Mouse (Mus musculus): ENCODE results near the gene Ttc25.
"Not testable (repeated sequence)": the region's sequence is repeated elsewhere in the genome, so short reads cannot be mapped to it uniquely, and the experiment has no call there.

The Ttc25 gene

GRCm38 (mm10) chr11:100574188-100574587 is 28.8 kb downstream of the Ttc25 start:
- peak; percentile 53 to 58 for DNase-seq

GRCm38 (mm10) chr11:100574708-100575483 is 29.5 kb downstream of the Ttc25 start, which contains the start of gene Cnp:
Cnp (plus strand) TSS chr11:100574904.
- DNase-seq = peak; percentile 86 to 88

GRCm38 (mm10) chr11:100575484-100575855 is 30.1 kb downstream of the Ttc25 start:
- no peak for DNase-seq

GRCm38 (mm10) chr11:100576256-100576655 is 30.8 kb downstream of the Ttc25 start:
- DNase-seq = no peak

GRCm38 (mm10) chr11:100577852-100578599 is 32.6 kb downstream of the Ttc25 start:
- peak; percentile 68 to 76 for DNase-seq

GRCm38 (mm10) chr11:100579116-100579799 is 33.9 kb downstream of the Ttc25 start:
- no peak for DNase-seq

GRCm38 (mm10) chr11:100580275-100580674 is 34.9 kb downstream of the Ttc25 start:
- peak in 1 of 2 experiments; percentile 25 for DNase-seq

GRCm38 (mm10) chr11:100581756-100582155 is 36.3 kb downstream of the Ttc25 start:
- DNase-seq = no peak

- not testable (repeated sequence) for DNase-seq
Measured at GRCm38 (mm10) chr11:100582413-100582812, 37.0 kb downstream of the Ttc25 start.

GRCm38 (mm10) chr11:100582836-100583235 is 37.4 kb downstream of the Ttc25 start:
- DNase-seq = peak in 1 of 2 experiments; percentile 46

GRCm38 (mm10) chr11:100584561-100584961 is 39.2 kb downstream of the Ttc25 start:
- DNase-seq = peak; percentile 56 to 59

GRCm38 (mm10) chr11:100585148-100585547 is 39.7 kb downstream of the Ttc25 start:
- no peak for DNase-seq

GRCm38 (mm10) chr11:100588462-100588861 is 43.1 kb downstream of the Ttc25 start:
- no peak for DNase-seq

- DNase-seq = no peak
Measured at GRCm38 (mm10) chr11:100592346-100593046, 47.1 kb downstream of the Ttc25 start.

- no peak for DNase-seq
Measured at GRCm38 (mm10) chr11:100594608-100595007, 49.2 kb downstream of the Ttc25 start.

- no peak for DNase-seq
Measured at GRCm38 (mm10) chr11:100595533-100595932, 50.1 kb downstream of the Ttc25 start.

- DNase-seq = peak; percentile 43 to 54
Measured at GRCm38 (mm10) chr11:100598074-100598473, 52.7 kb downstream of the Ttc25 start.

- DNase-seq = no peak
Measured at GRCm38 (mm10) chr11:100601372-100601771, 56.0 kb downstream of the Ttc25 start.

- DNase-seq = no peak
Measured at GRCm38 (mm10) chr11:100603155-100603554, 57.7 kb downstream of the Ttc25 start.

- DNase-seq = no peak
Measured at GRCm38 (mm10) chr11:100603813-100604212, 58.4 kb downstream of the Ttc25 start.

GRCm38 (mm10) chr11:100604321-100605005 is 59.1 kb downstream of the Ttc25 start:
- no peak for DNase-seq

- DNase-seq = no peak
Measured at GRCm38 (mm10) chr11:100605451-100605850, 60.0 kb downstream of the Ttc25 start.

Measured in B cell, adult 2 months (primary cell).